Mouse (Mus musculus) CD4-positive, CD25-positive, alpha-beta regulatory T cell, adult 4 months (primary cell): ENCODE results near the gene Tmem53. TPM values are rescaled to one million over a fixed set of nuclear protein-coding genes. Genes with fewer than 3 reads are reported as not detected.
"Not testable (repeated sequence)": the region's sequence is repeated elsewhere in the genome, so short reads cannot be mapped to it uniquely, and the experiment has no call there.

Experiments used
- ATAC-seq: one replicate; pipeline ENCODE4 v1.8.0; 2017
- polyA plus RNA-seq, 2 experiments: library from polyadenylated mRNA; unstranded; fragments of 100-300 nt; shearing (Covaris generic); gene quantifications; one replicate each; pipeline ENCODE4 v1.2.1; 2017

Gene Tmem53
- polyA plus RNA-seq, 2 experiments from 2014 or later, result 0.55 to 0.75 TPM

DNA sequence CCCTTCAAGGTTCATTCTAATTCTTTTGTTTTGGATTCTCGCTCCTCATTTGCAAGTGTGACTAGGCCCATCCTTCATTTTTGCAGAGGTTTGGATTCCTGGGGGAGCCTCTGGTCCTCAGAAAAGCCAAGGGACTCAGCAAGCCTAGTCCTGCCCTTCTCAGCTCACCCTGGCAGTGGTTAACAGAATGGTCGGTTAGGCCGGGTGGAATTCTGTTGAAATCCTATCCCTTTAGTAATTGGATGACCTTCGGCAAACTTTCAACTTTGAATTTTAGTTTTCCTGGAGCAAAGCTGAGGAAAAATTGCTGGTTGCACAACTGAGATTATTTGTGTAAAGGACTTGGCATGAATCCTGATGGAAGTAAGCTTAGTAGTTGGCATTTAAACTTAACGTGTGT is 600 bp downstream of the Tmem53 start:
- no peak for ATAC-seq

DNA sequence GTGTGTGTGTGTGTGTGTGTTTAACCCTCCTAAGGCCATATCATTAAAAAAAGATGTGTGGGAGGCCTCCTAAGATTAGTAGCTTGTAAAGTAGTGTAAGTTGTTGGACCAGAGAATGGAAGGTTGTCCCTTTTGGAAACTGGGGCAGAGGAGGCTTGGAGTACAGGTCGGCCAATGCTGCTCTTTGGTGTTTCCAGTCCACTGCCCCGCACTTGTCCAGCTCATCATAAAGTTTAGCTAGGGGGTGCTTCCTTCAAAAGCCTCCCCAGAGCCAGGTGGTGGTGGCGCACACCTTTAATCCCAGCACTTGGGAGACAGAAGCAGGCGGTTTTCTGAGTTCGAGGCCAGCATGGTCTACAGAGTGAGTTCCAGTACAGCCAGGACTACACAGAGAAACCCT is 1.0 kb downstream of the Tmem53 start:
- no peak for ATAC-seq

DNA sequence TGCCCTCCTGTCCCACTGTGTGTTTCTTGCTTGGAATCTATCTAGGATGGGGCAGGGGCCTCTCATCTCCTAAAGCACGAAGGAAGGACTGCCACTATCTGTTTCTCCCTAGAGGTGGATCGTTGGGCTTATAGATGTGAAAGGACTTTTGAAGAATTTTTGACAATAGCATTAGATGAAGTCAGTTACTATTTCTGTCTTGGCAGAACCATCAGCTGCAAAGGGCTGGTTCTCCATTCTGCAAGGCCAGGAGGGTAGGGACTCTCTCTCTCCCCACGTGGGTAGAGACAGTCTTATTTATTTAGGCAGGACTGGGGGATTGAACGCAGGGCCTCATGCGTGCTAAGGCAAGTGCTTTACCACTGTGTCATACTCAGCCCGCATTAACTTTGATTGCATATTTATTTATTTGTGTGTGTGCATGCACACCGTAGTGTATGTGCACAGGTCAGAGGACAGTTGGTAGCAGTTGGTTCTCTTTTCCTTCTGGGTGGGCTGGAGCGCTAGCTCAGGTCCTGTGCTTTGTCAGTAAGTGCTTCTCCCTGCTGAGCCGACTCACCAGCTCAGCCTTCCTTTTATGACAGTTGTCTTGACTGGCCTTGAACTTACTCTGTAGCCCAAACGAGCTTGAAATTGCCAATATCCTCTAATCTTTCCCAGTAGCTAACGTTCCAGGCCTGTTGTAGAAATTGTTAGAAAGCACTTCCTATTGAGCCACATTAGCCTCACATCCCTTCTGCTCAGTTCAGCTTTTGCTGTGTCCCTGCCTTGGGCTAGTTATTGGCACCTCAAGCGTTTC is 1.7 kb downstream of the Tmem53 start:
- no peak for ATAC-seq

DNA sequence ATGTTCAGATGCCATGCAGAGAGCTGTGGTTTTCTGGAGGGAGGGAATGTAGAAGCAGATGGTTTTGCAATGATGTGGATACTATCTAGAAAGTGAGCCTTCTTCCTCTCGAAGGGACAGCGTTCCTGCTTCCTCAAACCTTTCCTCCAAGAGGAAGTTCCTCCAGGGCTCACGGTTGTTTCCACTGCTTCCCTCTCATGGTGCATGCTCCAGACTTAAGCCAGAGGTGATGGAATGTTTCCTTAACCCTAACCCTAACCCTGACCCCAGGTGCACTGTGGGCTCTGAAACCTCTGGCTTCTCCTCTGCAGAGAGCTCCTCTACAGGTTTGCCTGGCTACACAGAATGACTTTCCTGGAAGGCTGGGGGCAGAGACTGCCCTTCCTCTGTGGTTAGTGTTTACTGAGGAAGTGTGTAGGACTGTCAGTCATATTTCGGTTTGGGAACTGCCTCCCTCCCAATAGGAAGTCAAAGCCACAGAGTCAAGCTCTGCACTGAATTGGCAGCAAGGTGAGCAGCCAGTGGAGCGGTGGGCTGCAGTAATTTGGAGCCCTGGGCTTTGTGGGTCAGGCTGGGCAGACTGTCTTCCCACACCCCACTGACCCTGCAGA is 2.4 kb downstream of the Tmem53 start:
- ATAC-seq, result no peak

DNA sequence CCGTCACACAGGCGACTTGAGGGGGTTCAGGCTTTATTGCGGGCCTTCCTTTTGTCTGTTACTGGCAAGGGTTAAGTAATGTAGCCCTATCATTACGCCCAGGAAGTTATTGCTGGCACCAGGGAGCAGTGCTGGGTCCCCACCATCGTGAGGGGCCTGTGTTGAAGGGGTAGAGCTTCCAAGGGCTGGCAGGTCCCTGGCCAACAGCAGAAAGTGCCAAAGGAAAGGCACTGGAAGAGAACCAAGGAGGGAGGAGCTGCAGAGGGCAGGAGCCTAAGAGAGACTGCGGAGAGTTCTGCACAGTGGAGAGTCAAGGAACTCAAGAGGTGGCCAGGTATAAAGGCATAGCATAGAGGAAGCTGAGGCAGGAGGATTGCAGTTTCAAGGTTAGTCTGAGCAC is 2.9 kb downstream of the Tmem53 start:
- no peak for ATAC-seq

DNA sequence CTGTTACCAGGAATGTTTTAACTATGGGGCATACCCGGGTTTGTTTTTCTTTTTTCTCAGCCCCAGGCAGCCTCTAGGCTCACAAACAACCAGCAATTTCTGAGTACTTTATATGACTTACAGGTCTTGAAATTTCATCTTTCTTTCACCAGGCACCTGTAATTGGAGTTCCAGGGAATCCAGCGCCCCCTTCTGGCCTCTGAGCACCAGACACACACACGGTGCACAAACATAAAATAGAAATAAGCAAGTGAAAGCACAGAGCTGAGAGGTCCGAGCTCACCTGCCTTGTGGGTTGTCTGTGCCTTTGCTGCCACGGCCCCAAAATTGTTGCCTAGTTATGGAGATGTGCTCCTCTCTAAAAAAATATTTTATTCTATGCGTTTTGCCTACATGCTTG is 8.2 kb downstream of the Tmem53 start:
- ATAC-seq, result not testable (repeated sequence)

DNA sequence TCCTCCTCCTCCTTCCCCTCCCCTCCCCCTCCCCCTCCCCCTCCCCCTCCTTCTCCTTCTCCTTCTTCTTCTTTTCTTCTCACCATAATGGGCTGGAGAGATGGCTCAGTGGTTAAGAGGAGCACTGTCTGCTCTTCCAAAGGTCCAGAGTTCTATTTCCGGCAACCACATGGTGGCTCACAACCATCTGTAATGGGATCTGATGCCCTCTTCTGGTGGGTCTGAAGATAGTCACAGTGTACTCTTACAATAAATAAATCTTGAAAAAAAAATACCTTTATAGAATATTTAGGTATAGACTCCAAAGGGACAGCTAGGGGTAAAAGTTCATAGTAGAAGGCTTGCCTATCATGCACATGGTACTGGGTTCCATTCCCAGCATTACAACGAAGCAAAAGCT is 9.5 kb downstream of the Tmem53 start:
- no peak for ATAC-seq

DNA sequence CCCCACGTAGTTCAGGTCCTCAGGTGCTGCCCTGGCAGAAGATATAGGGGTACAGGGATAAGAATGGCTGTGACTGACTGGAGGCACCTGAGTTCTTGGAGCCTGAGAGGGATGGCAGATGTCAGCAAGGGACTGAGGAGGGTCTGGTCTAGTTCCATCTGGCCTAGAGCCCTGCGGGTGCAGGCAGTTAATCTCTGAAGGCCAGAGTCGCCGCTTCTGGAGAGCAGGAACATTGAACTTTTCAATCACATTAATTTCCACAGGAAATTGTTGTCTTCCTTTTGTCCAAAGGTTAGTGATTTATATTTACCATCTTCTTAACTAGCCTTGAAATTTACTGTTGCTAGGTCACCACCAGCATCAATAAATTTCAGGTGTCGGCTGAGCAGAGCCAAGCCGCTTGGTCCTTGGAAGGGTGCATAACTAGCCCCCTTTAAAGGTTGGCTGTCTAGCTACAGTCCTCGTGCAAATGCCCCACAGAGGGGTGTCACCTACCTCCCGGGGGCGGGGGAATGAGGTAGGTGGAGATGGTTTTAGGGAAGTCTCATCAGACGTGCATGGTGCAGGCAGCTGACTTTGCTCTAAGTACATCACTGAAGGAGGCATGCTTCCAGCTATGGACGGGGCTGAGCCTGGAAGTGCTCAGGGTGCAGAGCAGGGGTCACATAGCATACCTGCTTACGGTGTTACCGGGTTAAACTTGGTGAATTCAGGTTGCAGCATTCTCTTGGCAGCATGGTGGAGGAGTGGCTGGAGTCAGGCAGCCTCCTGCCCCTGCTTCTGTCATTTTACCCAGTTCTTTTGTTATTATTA is 10.6 kb downstream of the Tmem53 start:
- ATAC-seq, result no peak

DNA sequence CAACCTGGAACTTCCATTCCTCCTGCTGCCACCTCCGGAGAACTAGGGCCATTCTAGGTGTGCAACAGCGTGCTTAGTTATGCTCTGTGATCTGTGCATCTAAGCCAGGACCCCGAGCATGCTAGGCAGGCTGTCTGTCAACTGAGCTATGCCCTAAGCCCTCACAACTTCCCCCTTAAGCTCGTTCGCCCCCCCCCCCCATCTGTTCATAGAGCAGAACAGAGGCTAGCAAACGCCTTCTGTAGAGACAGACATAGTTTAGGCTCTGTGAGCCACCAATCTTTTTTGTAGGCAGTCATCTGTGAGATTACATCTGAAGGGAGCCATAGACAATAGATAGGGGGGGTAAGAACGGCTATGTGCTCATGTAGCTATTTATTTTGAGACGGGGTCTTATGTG is 11.2 kb downstream of the Tmem53 start:
- ATAC-seq, result no peak

DNA sequence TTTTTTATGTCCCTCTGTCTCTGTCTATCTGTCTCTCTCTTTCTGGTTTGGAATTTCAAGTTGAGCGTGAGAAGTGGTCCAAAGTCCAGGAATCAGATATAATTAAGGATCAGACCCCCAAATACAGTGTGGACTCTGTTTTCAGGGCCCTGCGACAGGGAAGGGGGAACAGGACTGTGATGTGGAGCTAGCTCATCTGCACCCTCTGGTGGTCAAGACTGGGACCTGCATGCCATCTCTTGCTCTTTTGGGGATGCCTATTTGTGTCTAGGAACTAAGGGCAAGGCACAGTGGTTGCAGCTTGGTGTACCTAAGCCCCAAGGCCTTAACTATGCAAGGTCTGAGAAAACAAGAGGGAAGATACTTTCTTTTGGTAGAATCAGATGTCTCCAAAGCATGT is 15.5 kb downstream of the Tmem53 start:
- peak; percentile 81 for ATAC-seq

DNA sequence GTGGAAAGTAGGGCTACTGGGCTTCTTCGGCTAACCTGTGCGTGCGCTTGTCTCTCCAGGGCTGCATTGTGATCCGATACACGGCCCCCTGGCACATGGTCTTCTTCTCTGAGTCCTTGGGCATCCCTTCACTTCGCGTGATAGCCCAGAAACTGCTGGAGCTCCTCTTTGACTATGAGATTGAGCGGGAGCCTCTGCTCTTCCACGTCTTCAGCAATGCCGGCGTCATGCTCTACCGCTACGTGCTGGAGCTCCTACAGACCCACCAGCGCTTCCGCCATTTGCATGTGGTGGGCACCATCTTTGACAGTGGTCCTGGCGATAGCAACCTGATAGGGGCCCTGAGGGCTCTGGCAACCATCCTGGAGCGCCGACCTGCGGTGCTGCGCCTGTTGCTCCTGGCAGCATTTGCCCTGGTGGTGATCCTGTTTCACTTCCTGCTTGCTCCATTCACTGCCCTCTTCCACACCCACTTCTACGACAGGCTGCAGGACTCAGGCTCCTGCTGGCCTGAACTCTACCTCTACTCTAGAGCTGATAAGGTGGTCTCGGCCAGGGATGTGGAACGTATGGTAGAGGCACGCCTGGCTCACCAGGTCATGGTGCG is 16.2 kb downstream of the Tmem53 start:
- no peak for ATAC-seq

DNA sequence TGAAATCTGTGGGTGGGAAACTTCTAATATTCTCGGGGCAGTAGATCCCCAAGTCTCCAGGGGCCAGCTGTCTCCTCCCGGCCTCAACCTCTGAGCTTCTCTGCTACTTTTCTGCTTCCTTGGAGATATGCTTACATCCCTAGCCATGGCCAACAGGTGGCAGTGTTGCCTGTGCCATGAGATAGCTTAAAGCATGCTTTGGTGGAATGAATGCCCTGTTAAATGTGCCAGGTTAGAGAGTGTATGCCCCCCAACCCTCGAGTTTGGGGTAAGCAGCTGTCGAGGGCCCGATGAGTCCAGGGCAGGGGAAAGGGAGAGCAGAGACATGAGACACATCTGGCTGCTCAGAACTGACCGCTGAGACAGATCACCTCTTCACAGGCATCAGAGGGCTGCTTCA is 18.5 kb downstream of the Tmem53 start:
- peak; percentile 76 for ATAC-seq

DNA sequence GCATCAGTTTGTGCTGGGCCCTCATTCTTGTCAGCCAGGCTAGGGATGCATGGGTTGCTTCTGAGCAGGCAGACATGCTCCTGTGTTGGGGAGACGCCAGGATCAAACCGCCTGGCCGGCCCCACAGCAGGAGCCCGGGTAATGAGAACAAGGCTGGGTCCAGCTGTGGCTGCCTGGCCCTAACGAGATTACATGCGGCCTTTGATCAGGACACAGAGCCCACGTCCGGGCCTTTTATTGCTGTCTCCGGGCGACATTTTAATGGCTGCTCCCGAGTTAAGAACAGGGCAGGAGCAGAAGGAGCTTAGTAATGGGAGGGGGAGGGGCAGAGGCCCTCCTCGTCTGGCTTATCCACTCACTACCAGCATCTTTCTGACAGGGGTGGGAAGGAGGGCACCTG is 20.7 kb downstream of the Tmem53 start:
- no peak for ATAC-seq

DNA sequence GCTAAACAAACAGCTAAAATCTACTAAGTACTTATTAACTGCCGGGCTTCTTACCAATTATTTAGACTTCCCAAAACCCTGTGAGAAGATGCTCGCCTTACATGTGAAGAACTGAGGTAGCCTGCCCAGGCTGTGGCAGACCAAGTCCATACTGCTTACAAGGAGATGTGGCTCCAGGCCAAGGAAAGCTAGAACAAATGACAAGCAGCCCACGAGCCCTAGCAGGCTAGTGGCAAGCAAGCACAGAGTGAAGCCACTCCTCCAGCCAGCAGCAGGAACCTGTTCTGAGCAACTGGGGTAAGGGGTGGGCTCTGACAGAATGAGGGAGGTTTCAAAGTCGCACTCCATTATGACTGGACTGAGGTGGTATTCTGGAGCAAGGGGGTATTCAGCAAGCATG is 23.0 kb downstream of the Tmem53 start:
- ATAC-seq, result no peak

DNA sequence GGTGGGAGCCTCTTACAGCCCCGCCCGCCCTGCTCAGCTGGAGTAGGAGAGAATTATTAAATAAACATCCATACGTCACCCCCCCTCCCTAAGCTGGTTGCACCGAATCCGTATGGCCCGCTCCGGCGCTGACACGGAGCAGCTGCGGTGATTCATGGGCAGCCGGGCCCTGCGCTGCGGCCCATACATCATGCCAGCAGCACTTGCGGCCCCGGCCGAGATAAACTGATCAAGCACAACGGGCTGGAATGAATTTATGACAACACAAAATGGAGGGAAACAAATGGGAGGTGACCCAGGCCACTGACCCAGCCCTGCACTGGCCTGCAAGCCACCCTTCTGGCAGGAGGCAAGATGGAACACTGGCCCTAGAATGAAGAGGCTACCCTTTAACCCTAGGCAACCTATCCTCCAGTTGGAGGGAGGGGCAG is 24.5 kb downstream of the Tmem53 start:
- ATAC-seq, result no peak

DNA sequence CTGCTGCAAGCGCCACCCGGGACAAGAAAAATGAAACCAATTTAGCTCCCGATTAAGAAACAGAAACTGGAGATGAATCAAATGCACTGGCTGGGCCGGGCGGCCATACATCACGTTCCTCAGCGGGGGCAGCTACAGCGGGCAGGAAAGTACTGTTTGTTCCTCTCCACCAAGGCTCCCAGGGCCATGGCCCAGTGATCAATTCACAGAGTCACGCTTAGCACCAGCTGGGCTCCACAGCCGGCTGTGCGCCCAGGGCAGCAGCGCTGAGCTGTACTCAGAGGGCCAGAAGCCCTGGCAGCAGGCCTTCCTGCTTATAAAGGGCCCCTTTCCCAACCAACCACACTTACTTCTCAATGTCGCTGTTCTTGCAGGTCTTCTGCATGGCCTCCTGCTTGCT is 25.3 kb downstream of the Tmem53 start:
- ATAC-seq, result no peak

DNA sequence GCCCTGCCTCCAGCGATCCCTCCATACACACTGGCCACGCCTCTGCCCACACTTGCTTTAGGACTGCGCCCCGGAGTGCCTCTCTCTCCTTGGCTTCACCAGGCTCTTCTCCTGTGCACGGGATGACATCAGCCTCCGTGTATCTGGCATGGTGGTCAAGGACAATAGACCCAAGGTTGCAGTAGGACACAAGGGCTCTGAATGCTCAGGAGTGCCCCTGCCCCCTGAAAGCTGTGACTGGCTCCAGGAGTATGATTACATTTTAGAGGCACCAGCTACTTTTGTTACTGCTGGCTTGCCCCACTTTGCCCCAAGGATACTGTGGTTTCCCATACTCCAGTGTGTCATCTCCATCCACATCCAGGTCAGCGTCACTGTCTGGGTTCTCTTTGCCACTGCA is 25.9 kb downstream of the Tmem53 start:
- ATAC-seq, result no peak

DNA sequence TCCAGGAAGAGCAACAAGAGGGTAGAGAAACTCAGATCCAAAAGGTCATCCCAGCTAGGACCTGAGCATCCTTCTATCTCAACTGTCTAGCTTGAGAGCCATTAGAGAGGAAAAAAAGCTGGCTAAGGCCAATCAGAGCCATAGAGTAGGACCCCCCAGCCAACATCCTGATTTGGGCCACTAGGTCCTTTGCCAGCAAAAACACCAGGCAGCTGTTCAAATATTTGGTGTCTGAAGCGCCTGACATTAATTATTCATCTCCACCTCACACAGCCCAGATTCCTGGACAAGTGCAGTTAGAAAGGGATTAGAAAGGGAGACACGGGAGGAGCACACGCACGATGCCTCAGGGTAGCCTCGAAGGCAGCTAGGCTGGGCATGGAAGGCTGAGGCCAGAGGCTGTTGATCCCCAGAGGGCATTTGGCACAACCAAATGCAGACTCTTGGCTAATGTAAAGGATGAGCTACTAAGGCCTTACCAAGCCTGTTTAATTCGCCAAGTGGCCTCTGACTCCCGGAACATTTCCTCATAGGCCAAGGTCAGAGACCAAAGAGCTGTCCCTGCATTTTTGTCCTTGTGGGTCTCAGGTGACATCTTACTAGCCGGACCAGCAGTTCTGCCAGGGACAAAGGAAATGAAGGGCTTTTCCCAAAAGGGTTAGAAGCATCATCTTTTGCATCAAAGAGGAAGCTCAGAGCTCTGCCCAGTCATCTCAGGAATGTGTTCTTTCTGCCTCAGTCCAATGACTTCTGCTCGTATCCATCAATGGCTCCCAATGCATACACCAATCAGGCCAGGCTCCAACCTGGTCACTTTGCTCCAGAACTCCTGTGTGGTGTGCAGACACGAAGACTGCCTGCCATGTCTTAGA is 26.9 kb downstream of the Tmem53 start:
- ATAC-seq, result no peak

DNA sequence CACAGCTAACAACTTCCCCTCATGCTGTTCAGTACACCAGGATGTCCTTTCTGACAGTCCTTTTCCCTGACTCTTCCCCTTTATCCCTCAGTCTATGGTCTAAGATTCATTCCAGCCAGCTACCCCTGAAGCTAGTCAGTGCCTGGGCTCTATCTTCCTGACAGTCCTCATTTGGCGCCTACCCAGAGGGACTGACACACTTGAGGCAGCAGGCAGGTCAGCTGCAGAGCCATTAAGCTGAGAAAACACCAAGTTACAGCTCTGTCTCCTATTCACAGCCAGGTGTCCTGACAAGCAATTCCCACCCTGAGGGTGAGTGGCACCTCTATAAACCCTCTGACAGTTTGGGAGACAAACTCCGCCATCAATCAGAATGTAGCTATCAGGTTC is 27.5 kb downstream of the Tmem53 start:
- ATAC-seq, result no peak

DNA sequence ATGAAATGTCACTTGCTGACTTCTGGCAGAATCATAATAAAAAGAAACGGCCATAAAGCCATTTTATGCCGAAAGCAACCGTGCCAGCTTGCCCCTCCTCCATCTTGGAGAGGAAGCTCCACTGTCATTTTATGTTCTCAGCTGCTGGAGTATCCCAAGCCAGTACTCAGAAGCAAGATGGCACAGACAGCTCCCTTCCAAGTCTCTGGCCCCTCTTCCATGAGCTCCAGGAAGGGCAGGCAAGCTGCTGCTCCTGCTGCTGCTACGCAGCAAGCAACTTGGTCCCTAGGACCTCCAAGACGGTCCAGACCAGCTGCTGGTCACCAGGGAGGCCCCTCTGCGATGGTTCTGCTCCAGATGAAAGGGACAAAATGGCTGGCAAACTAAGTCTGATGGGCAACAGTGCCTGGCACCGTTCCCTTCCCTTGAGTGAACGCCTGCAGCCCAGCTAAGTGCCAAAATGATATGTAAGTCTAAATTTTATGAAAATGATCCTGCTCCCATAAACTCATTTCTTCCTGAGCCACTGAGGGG is 28.7 kb downstream of the Tmem53 start:
- ATAC-seq, result no peak

DNA sequence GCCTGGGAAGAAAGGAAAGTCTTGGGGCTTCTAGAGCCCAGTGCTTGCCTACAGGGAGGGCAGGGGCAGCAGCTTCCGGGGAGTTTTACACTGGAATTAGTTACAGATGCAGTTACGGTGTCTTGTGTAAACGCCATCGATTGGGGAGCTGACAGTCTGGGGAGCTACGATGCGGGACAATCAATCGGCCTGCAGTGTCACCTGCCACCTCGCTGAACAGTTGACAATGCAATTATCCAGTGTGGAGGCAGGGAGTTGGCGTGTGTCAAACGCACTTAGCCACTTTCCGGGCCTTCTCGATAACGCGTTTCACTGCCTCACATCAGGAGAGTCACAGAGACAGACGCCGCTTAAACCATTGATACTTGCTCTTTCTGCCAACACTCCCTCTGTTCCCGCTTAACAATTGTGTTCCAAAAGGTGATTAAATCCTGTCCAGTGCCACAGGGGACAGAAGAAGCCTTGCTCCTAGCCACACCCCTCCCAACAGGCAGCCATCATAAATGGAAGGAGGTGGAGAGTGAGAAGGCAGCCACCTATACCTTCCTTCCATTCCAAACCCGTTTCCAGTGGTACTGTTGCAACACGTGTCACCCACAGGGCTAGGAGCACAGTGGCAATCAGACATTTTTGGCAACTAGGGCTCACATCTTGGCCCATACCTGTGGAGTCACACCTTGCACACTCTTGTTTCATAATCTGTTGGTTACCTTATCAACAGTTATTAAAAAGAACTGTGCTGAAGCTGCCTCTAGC is 29.5 kb downstream of the Tmem53 start:
- no peak for ATAC-seq
